Mouse (Mus musculus): Measurements from ENCODE around the gene Atp6v1g2. TPM values are rescaled to one million over a fixed set of nuclear protein-coding genes. Genes with fewer than 3 reads are reported as not detected.

Gene Atp6v1g2
- polyA plus RNA-seq, 1 experiment from 2014 or later, result 4.7 TPM

DNA sequence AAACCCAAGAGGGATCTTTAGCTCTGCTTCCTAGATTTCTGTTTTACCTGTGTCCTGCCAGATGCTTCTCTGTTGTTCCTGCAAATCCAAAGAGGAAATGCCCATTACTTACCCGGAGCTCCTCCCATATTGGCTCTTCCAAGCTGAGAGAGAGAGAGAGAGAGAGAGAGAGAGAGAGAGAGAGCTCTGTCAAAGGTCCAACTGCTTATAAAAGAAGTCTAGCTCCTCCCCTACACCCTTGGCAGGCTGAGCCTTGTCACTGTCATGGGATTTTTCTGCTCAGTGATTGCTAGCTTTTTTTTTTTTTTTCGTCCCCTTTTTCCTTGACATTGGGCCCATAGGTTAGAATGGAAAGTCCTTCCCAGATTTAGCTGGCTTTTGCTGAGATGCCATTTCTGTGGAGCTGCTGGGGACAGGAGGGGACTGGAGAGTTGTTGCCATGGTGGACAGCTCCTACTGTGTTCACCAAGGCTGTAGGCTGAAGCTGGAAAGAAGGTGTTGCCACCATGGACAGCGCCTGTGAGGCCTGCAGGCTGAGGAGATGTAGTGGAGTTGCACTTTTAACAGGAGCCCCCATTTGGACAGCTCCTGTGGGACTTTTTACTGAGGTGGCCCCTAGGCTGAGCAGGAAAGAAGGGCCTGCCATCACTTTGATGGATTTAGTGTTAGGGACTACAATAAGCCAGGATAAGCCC lies 36.3 kb downstream of the Atp6v1g2 start:
- Histone ChIP-seq H3K4me3 (ENCODE audit: low read length) (no peak overlapping the region), H3K27me3 (replicated peaks; ENCODE audit: control insufficient read depth, insufficient read depth, low read length) (no peaks in the 10 kb centered on the region), H3K36me3 (ENCODE audit: control insufficient read depth, insufficient read depth, low read length) (no peaks in the 10 kb centered on the region), H3K4me2 (ENCODE audit: low read depth, low read length) (no peak overlapping the region), H3K27ac (ENCODE audit: low read length) (no peak overlapping the region), H3K4me1 (ENCODE audit: control insufficient read depth, insufficient read depth, low read length) (no peaks in the 10 kb centered on the region), H3K9ac (ENCODE audit: low read depth, low read length) (no peak overlapping the region), H3K9me3 (ENCODE audit: control insufficient read depth, low read length) (no peaks in the 10 kb centered on the region)
- WGBS, result 30% methylated on average over 3 of the region's 3 CpGs
- ATAC-seq, result peak; percentile 28; the same call in 1 of the 2 replicates

- Histone ChIP-seq H3K36me3 (ENCODE audit: control insufficient read depth, insufficient read depth, low read length) (no peaks in the 10 kb centered on the region), H3K27me3 (replicated peaks; ENCODE audit: control insufficient read depth, insufficient read depth, low read length) (no peaks in the 10 kb centered on the region), H3K4me2 (ENCODE audit: low read depth, low read length) (no peak overlapping the region), H3K27ac (ENCODE audit: low read length) (no peak overlapping the region), H3K4me1 (ENCODE audit: control insufficient read depth, insufficient read depth, low read length) (no peaks in the 10 kb centered on the region), H3K4me3 (ENCODE audit: low read length) (no peak overlapping the region), H3K9me3 (ENCODE audit: control insufficient read depth, low read length) (no peaks in the 10 kb centered on the region), H3K9ac (ENCODE audit: low read depth, low read length) (no peak overlapping the region)
- WGBS, result 68% methylated on average over 3 of the region's 3 CpGs
- no peak for ATAC-seq
Measured at GRCm38 (mm10) chr17:35272249-35272648, 38.8 kb downstream of the Atp6v1g2 start.

- H3K9me3 ChIP-seq (ENCODE audit: control insufficient read depth, low read length), result no peaks in the 10 kb centered on the region
- no peaks in the 10 kb centered on the region for H3K27me3 ChIP-seq (replicated peaks; ENCODE audit: control insufficient read depth, insufficient read depth, low read length)
- ATAC-seq, result peak; percentile 52; the same call in 1 of the 2 replicates
- no peak overlapping the region for H3K27ac ChIP-seq (ENCODE audit: low read length)
- H3K4me2 ChIP-seq (ENCODE audit: low read depth, low read length), result no peak overlapping the region
- 5% methylated on average over 11 of the region's 11 CpGs for WGBS
- H3K36me3 ChIP-seq (ENCODE audit: control insufficient read depth, insufficient read depth, low read length), result no peaks in the 10 kb centered on the region
- H3K4me1 ChIP-seq (ENCODE audit: control insufficient read depth, insufficient read depth, low read length), result no peaks in the 10 kb centered on the region
- H3K9ac ChIP-seq (ENCODE audit: low read depth, low read length), result no peak overlapping the region
- H3K4me3 ChIP-seq (ENCODE audit: low read length), result no peak overlapping the region
Measured at GRCm38 (mm10) chr17:35274770-35275169, 41.3 kb downstream of the Atp6v1g2 start.

DNA sequence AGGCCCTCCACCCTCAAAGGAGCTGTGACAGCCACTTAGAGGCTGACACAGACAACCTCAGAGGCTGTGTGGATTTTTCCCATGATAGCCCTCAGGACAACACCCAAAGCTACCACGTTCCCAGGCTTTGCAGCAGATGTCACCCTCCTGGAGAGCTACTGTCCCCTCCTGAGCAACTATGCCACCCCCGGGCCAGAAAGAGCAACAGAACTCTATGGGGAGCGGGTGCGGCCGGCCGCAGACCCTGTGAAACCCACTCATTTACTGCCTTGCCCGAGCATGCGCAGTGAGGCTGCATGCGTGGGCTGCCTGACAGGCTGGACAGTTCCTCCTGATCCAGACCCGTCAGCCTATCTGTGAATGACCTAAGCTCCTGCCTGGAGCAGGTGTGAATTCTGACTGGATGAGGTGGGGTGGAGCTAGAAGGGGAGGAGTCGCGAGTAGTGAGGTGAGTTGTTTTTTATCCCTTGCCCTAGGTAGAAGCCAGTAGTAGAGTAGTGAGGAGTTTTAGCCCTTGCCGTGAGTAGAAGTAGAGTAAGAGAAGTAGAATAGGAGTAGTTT lies 42.9 kb downstream of the Atp6v1g2 start:
- H3K36me3 ChIP-seq (ENCODE audit: control insufficient read depth, insufficient read depth, low read length), result no peaks in the 10 kb centered on the region
- WGBS, result 13% methylated on average over 13 of the region's 13 CpGs
- H3K4me3 ChIP-seq (ENCODE audit: low read length), result no peak overlapping the region
- no peaks in the 10 kb centered on the region for H3K9me3 ChIP-seq (ENCODE audit: control insufficient read depth, low read length)
- no peaks in the 10 kb centered on the region for H3K27me3 ChIP-seq (replicated peaks; ENCODE audit: control insufficient read depth, insufficient read depth, low read length)
- H3K9ac ChIP-seq (ENCODE audit: low read depth, low read length), result no peak overlapping the region
- H3K4me1 ChIP-seq (ENCODE audit: control insufficient read depth, insufficient read depth, low read length), result no peaks in the 10 kb centered on the region
- H3K27ac ChIP-seq (ENCODE audit: low read length), result no peak overlapping the region
- no peak overlapping the region for H3K4me2 ChIP-seq (ENCODE audit: low read depth, low read length)
- 0 out of 2 replicates have a peak, but pooled peaks have one; percentile 53 for ATAC-seq

- H3K36me3 ChIP-seq (ENCODE audit: control insufficient read depth, insufficient read depth, low read length), result no peaks in the 10 kb centered on the region
- no peaks in the 10 kb centered on the region for H3K9me3 ChIP-seq (ENCODE audit: control insufficient read depth, low read length)
- no peak overlapping the region for H3K4me3 ChIP-seq (ENCODE audit: low read length)
- H3K4me1 ChIP-seq (ENCODE audit: control insufficient read depth, insufficient read depth, low read length), result no peaks in the 10 kb centered on the region
- 84% methylated on average over 8 of the region's 8 CpGs for WGBS
- no peak overlapping the region for H3K9ac ChIP-seq (ENCODE audit: low read depth, low read length)
- no peak overlapping the region for H3K27ac ChIP-seq (ENCODE audit: low read length)
- no peak for ATAC-seq
- no peaks in the 10 kb centered on the region for H3K27me3 ChIP-seq (replicated peaks; ENCODE audit: control insufficient read depth, insufficient read depth, low read length)
- no peak overlapping the region for H3K4me2 ChIP-seq (ENCODE audit: low read depth, low read length)
Measured at GRCm38 (mm10) chr17:35278049-35278448, 44.6 kb downstream of the Atp6v1g2 start.

DNA sequence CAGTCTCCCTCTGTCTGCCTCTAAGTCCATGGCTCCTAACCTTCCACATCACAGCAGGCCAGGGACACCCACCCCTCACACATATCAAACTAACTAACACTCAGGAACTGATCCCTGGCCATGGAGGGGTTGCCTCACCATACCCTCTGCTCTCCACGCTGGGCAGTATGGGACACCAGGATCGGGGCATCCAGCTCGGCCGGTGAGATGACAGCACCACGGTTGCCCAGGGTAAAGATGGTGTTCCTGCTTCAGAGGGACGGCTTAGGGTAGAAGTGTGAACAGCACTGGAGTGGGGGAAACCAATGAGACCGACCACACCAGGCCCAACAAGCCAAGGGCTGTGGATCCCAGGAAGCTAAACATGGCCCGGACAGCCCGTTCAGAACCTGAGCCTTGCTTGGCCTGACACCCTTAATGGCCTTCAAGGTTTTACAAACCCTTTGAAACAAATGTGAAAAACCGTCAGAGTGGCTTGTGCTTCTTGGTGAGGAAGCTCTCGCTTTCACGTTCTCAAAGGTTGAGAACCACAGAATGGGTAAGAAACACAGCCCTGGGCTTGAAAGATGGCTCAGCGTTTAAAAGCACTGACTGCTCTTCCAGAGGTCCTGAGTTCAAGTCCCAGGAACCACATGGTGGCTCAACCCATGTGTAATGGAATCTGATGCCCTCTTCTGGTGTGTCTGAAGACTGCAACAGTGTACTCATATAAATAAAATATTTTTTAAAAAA lies 45.7 kb downstream of the Atp6v1g2 start:
- H3K9ac ChIP-seq (ENCODE audit: low read depth, low read length), result no peak overlapping the region
- no peaks in the 10 kb centered on the region for H3K4me1 ChIP-seq (ENCODE audit: control insufficient read depth, insufficient read depth, low read length)
- 86% methylated on average over 13 of the region's 13 CpGs for WGBS
- H3K36me3 ChIP-seq (ENCODE audit: control insufficient read depth, insufficient read depth, low read length), result no peaks in the 10 kb centered on the region
- no peak overlapping the region for H3K4me2 ChIP-seq (ENCODE audit: low read depth, low read length)
- H3K27ac ChIP-seq (ENCODE audit: low read length), result no peak overlapping the region
- no peaks in the 10 kb centered on the region for H3K9me3 ChIP-seq (ENCODE audit: control insufficient read depth, low read length)
- no peaks in the 10 kb centered on the region for H3K27me3 ChIP-seq (replicated peaks; ENCODE audit: control insufficient read depth, insufficient read depth, low read length)
- ATAC-seq, result no peak
- H3K4me3 ChIP-seq (ENCODE audit: low read length), result no peak overlapping the region

DNA sequence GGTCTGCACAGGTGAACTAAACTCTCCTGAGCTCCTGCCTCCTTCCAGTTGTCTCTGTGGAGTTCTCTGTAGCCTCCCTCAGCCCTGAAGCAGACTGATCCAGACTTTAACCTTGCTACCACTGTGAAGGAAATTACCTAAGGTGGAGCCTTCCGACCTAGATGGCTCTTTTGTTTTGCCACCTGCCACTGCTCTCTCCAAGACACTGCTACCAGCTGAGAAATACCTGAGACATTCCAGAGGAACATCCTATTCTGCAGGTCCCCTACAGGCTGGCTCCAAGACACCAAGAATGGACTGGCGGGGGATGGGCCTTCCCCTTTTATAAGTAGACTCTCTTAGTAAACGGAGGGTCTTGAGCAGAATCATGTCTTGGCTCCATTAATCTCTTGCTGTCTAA lies 46.8 kb downstream of the Atp6v1g2 start:
- H3K4me3 ChIP-seq (ENCODE audit: low read length), result no peak overlapping the region

GRCm38 (mm10) chr17:35285431-35285830 lies 52.0 kb downstream of the Atp6v1g2 start:
- ATAC-seq, result no peak
- no peak overlapping the region for H3K27ac ChIP-seq (ENCODE audit: low read length)
- H3K27me3 ChIP-seq (replicated peaks; ENCODE audit: control insufficient read depth, insufficient read depth, low read length), result no peaks in the 10 kb centered on the region
- no peak overlapping the region for H3K9ac ChIP-seq (ENCODE audit: low read depth, low read length)
- H3K4me1 ChIP-seq (ENCODE audit: control insufficient read depth, insufficient read depth, low read length), result no peaks in the 10 kb centered on the region
- no peak overlapping the region for H3K4me2 ChIP-seq (ENCODE audit: low read depth, low read length)
- no peaks in the 10 kb centered on the region for H3K9me3 ChIP-seq (ENCODE audit: control insufficient read depth, low read length)
- H3K4me3 ChIP-seq (ENCODE audit: low read length), result no peak overlapping the region
- H3K36me3 ChIP-seq (ENCODE audit: control insufficient read depth, insufficient read depth, low read length), result no peaks in the 10 kb centered on the region

More for the DNA sequence above, 46.8 kb downstream of the Atp6v1g2 start:
- ATAC-seq, result no peak
- Histone ChIP-seq H3K36me3 (ENCODE audit: control insufficient read depth, insufficient read depth, low read length) (no peaks in the 10 kb centered on the region), H3K4me2 (ENCODE audit: low read depth, low read length) (no peak overlapping the region), H3K4me1 (ENCODE audit: control insufficient read depth, insufficient read depth, low read length) (no peaks in the 10 kb centered on the region), H3K9me3 (ENCODE audit: control insufficient read depth, low read length) (no peaks in the 10 kb centered on the region), H3K27me3 (replicated peaks; ENCODE audit: control insufficient read depth, insufficient read depth, low read length) (no peaks in the 10 kb centered on the region), H3K9ac (ENCODE audit: low read depth, low read length) (no peak overlapping the region), H3K27ac (ENCODE audit: low read length) (no peak overlapping the region)
- 73% methylated on average over 3 of the region's 3 CpGs for WGBS
